Mouse (Mus musculus) kidney, postnatal 4 days (tissue): Measurements from ENCODE around the gene Xrcc6.
"Not testable (repeated sequence)": the region's sequence is repeated elsewhere in the genome, so short reads cannot be mapped to it uniquely, and the experiment has no call there.

ENCODE experiments used
- DNase-seq, 2 experiments: peaks; one replicate each; pipeline ENCODE4 v3.0.0; 2021; ENCODE audit warnings: mixed read lengths in 2 of 2

The Xrcc6 gene

GRCm38 (mm10) chr15:81967821-81968220 lies 19.8 kb upstream of the Xrcc6 start:
- DNase-seq = no peak

GRCm38 (mm10) chr15:81968447-81968846 lies 19.2 kb upstream of the Xrcc6 start:
- DNase-seq = no peak

- peak; percentile 35 to 48 for DNase-seq
Observed at GRCm38 (mm10) chr15:81969173-81969572, 18.5 kb upstream of the Xrcc6 start.

- DNase-seq = not testable (repeated sequence)
Observed at GRCm38 (mm10) chr15:81969635-81970034, 18.0 kb upstream of the Xrcc6 start.

GRCm38 (mm10) chr15:81970498-81970897 lies 17.1 kb upstream of the Xrcc6 start:
- not testable (repeated sequence) for DNase-seq

GRCm38 (mm10) chr15:81975156-81975555 lies 12.5 kb upstream of the Xrcc6 start:
- DNase-seq = not testable (repeated sequence)

GRCm38 (mm10) chr15:81980321-81980720 lies 7.3 kb upstream of the Xrcc6 start, which contains the start of gene 1700029P11Rik:
Gene 1700029P11Rik (plus strand): TSS chr15:81980540.
- DNase-seq = no peak

- no peak for DNase-seq
Observed at GRCm38 (mm10) chr15:81982173-81982572, 5.5 kb upstream of the Xrcc6 start.

- no peak for DNase-seq
Observed at GRCm38 (mm10) chr15:81985267-81986161, 2.1 kb upstream of the Xrcc6 start.

GRCm38 (mm10) chr15:81989371-81990062 lies 1.9 kb downstream of the Xrcc6 start:
- DNase-seq = peak; percentile 92 to 93

GRCm38 (mm10) chr15:81990549-81990948 lies 2.9 kb downstream of the Xrcc6 start:
- DNase-seq = no peak

GRCm38 (mm10) chr15:81993992-81994391 lies 6.4 kb downstream of the Xrcc6 start:
- no peak for DNase-seq

- no peak for DNase-seq
Observed at GRCm38 (mm10) chr15:82004257-82004656, 16.6 kb downstream of the Xrcc6 start.

GRCm38 (mm10) chr15:82011947-82012346 lies 24.3 kb downstream of the Xrcc6 start:
- no peak for DNase-seq

GRCm38 (mm10) chr15:82014745-82015391 lies 27.2 kb downstream of the Xrcc6 start:
- no peak for DNase-seq

GRCm38 (mm10) chr15:82015392-82016100 lies 27.9 kb downstream of the Xrcc6 start:
- DNase-seq = peak; percentile 48 to 64

GRCm38 (mm10) chr15:82016101-82016808 lies 28.6 kb downstream of the Xrcc6 start:
- DNase-seq = peak; percentile 100

- no peak for DNase-seq
Observed at GRCm38 (mm10) chr15:82016830-82017229, 29.2 kb downstream of the Xrcc6 start.

- no peak for DNase-seq
Observed at GRCm38 (mm10) chr15:82017461-82017860, 29.8 kb downstream of the Xrcc6 start.

GRCm38 (mm10) chr15:82019288-82019687 lies 31.7 kb downstream of the Xrcc6 start:
- DNase-seq = no peak

- no peak for DNase-seq
Observed at GRCm38 (mm10) chr15:82022535-82023088, 35.0 kb downstream of the Xrcc6 start.
